Mouse (Mus musculus) liver, embryonic 14.5 days (tissue): Measurements from ENCODE around the gene Pcyt1a. TPM values are rescaled to one million over a fixed set of nuclear protein-coding genes. Genes with fewer than 3 reads are reported as not detected.

Experiments
- ATAC-seq: fragments of 200-750 bp; cut with Nextera tagmentation; 2 replicates; pipeline ENCODE4 v1.8.0; 2017; ENCODE audit warnings: moderate number of reproducible peaks, mild to moderate bottlenecking, moderate library complexity; ENCODE audit not compliant: insufficient read depth
- DNase-seq, 3 experiments: peaks; one replicate each; pipeline ENCODE4 v3.0.0-alpha.2; 2012 to 2013; ENCODE audit warnings: low read depth in 3 of 3, low spot score in 3 of 3
- H3K27ac ChIP-seq: fragments of 300-500 bp; sonication (generic); 2 replicates; pipeline ENCODE4 v1.5.1; 2014; ENCODE audit warnings: moderate library complexity, mild to moderate bottlenecking, control low read depth, inconsistent platforms
- H3K27me3 ChIP-seq: fragments of 300-500 bp; sonication (generic); 2 replicates; pipeline ENCODE4 v1.6.1; 2014; ENCODE audit warnings: mild to moderate bottlenecking, low read length, moderate library complexity; ENCODE audit not compliant: control insufficient read depth, insufficient read depth
- H3K36me3 ChIP-seq: fragments of 300-500 bp; sonication (generic); replicated peaks from 2 replicates; pipeline ENCODE4 v1.6.1; 2014; ENCODE audit warnings: low read depth; ENCODE audit not compliant: control insufficient read depth, insufficient read depth
- H3K4me1 ChIP-seq, 2 experiments: fragments of 200-500 bp in 1 of 2; fragments of 300-500 bp in 1 of 2; sonication (generic) in 1 of 2; replicated peaks; 2 replicates each; pipeline ENCODE4 v1.6.1; 2012 to 2014; ENCODE audit warnings: antibody characterized with exemption in 1 of 2, inconsistent platforms in 1 of 2, low read length in 1 of 2; ENCODE audit not compliant: control insufficient read depth in 2 of 2, insufficient read depth in 2 of 2
- H3K4me2 ChIP-seq: fragments of 300-500 bp; sonication (generic); 2 replicates; pipeline ENCODE4 v1.6.1; 2014; ENCODE audit warnings: low read depth, mild to moderate bottlenecking, control low read depth, moderate library complexity
- H3K4me3 ChIP-seq, 2 experiments: fragments of 200-500 bp in 1 of 2; fragments of 300-500 bp in 1 of 2; sonication (generic) in 1 of 2; 2 replicates each; pipeline ENCODE4 v1.5.1; 2012 to 2014; ENCODE audit warnings: low read depth in 2 of 2, low read length in 2 of 2, mild to moderate bottlenecking in 2 of 2, control low read depth in 1 of 2, inconsistent platforms in 1 of 2, moderate library complexity in 1 of 2; ENCODE audit not compliant: insufficient read depth in 1 of 2
- H3K9ac ChIP-seq: fragments of 300-500 bp; sonication (generic); replicated peaks from 2 replicates; pipeline ENCODE4 v1.6.1; 2014; ENCODE audit warnings: mild to moderate bottlenecking, control low read depth, moderate library complexity
- H3K9me3 ChIP-seq: fragments of 300-500 bp; sonication (generic); 2 replicates; pipeline ENCODE4 v1.6.1; 2016; ENCODE audit warnings: low read length, mixed read lengths; ENCODE audit not compliant: control insufficient read depth
- CTCF ChIP-seq: IDR thresholded peaks from 2 replicates; pipeline ENCODE4 v1.5.1; 2016; ENCODE audit warnings: antibody characterized with exemption, low read depth, control low read depth
- EP300 ChIP-seq: IDR thresholded peaks from 2 replicates; pipeline ENCODE4 v1.6.1; 2016; ENCODE audit warnings: antibody characterized with exemption, low read depth
- WGBS: fragments of 180-500 bp; shearing (Covaris S2); extraction: QIAGEN DNeasy Blood & Tissue Kit; methylation state at CpG from one replicate; pipeline ENCODE4 v1.1.7; 2014; ENCODE audit not compliant: insufficient replicate concordance; 5-methylcytosine and 5-hydroxymethylcytosine counted together
- polyA plus RNA-seq, 2 experiments: library from polyadenylated mRNA; depleted of rRNA in 1 of 2; stranded (reverse) in 1 of 2; unstranded in 1 of 2; fragments of >200 nt; fragmentation: Nextera tagmentation in 1 of 2; extraction: Ambion mirVana in 1 of 2; gene quantifications; 2 replicates each; pipeline versions ENCODE4 v1.2.1 to v1.2.3; 2012 to 2014

The Pcyt1a gene
- polyA plus RNA-seq, 2 experiments, result 16.3 to 40.3 TPM

DNA sequence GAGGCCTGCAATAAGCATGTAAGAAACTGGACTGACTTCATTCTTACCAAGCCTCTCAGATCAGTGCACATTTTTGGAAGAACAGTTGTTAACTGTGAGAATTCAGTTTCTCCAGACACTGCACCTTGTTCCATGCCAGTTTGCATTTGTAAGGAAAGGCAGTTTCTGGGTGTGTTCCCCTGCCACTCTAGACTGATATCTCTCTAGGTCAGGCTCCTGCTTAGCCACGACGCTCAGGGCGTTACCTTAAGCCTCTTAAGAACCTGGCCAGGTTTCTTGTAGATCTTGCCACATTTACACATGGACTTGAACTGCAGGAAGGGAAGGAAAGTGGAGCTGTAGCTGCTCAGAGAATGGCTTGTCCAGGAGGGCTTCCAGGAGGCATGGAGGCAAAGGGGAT lies 18.9 kb downstream of the Pcyt1a start:
- H3K4me3 ChIP-seq, result peak overlapping the region; percentile 49 to 55
- no peaks in the 10 kb centered on the region for H3K9me3 ChIP-seq
- peak overlapping the region; percentile 91 for H3K4me2 ChIP-seq
- WGBS, result 25% methylated on average over 3 of the region's 3 CpGs
- TF ChIP-seq CTCF (no peak), EP300 (peak; percentile 87)
- no peaks in the 10 kb centered on the region for H3K27me3 ChIP-seq
- peak; percentile 95 for ATAC-seq
- H3K9ac ChIP-seq, result peak overlapping the region; percentile 79
- peaks cover 60 to 66% of the 10 kb centered on the region in 2 experiments for H3K4me1 ChIP-seq
- peaks cover 30% of the 10 kb centered on the region for H3K36me3 ChIP-seq
- DNase-seq, result peak; percentile 78 to 82 (median 81)
- peak overlapping the region; percentile 98 for H3K27ac ChIP-seq

DNA sequence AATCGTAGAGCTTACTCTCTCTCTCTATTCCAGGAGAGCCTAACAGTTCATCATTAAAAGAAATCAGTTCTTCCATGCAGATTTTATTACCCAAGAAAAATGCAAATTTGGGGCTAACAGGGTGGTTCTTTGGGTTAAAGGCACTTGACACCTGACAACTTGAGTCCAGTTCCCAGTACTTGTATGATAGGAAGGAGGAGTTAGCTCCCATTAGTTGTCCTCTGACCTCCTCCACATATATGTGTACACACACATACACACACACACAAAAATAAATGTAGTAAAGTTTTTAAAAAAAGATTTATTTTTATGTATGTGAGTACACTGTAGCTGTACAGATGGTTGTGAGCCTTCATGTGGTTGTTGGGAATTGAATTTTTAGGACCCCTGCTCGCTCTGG lies 19.4 kb downstream of the Pcyt1a start:
- Histone ChIP-seq H3K27ac (peak overlapping the region; percentile 98), H3K4me1 (peaks cover 60 to 61% of the 10 kb centered on the region in 2 experiments), H3K4me3 (peak overlapping the region; percentile 49 to 55), H3K9ac (peak overlapping the region; percentile 79), H3K27me3 (no peaks in the 10 kb centered on the region), H3K9me3 (no peaks in the 10 kb centered on the region), H3K36me3 (peaks cover 34% of the 10 kb centered on the region), H3K4me2 (peak overlapping the region; percentile 91)
- peak; percentile 58; the same call in 1 of the 2 replicates for ATAC-seq
- WGBS, result 72% methylated on average over 2 of the region's 2 CpGs
- DNase-seq, result no peak
- TF ChIP-seq EP300, result no peak
- no peak for TF ChIP-seq CTCF

DNA sequence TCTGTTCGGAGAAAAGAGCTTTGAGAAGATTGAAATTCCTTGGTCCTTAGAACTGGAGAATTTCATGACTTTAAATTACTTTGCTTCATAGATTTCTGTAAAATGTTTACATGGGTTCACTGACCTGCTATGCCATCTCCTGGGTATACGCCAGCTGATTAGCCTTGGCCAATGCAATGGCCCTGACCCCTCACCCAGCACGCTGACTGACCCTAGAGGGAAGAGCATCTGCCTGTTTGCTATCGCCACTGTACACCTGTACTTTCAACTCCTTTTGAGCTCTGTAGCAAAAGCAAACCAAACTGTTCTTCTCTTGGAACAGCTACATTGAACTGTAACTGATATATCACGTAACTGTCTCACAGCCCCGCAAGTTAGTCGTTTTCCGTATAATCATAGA lies 22.4 kb downstream of the Pcyt1a start:
- Histone ChIP-seq H3K9ac (no peak overlapping the region), H3K36me3 (peaks cover 51% of the 10 kb centered on the region), H3K4me2 (no peak overlapping the region), H3K27me3 (no peaks in the 10 kb centered on the region), H3K27ac (no peak overlapping the region), H3K9me3 (no peaks in the 10 kb centered on the region), H3K4me1 (peaks cover 51 to 58% of the 10 kb centered on the region in 2 experiments), H3K4me3 (no peak overlapping the region)
- WGBS, result 86% methylated on average over 8 of the region's 8 CpGs
- ATAC-seq, result no peak
- no peak for TF ChIP-seq EP300
- TF ChIP-seq CTCF, result no peak
- DNase-seq, result no peak

GRCm38 (mm10) chr16:32454646-32455045 lies 23.9 kb downstream of the Pcyt1a start:
- no peak for DNase-seq
- Histone ChIP-seq H3K9me3 (no peaks in the 10 kb centered on the region), H3K4me1 (peaks cover 37 to 48% of the 10 kb centered on the region in 2 experiments), H3K27me3 (no peaks in the 10 kb centered on the region), H3K27ac (no peak overlapping the region), H3K4me3 (no peak overlapping the region), H3K9ac (no peak overlapping the region), H3K4me2 (no peak overlapping the region), H3K36me3 (peaks cover 51% of the 10 kb centered on the region)
- no peak for ATAC-seq
- TF ChIP-seq CTCF (no peak), EP300 (no peak)
- WGBS, result 90% methylated on average over 5 of the region's 5 CpGs

GRCm38 (mm10) chr16:32456086-32456485 lies 25.4 kb downstream of the Pcyt1a start:
- peak in 1 of 3 experiments; percentile 59 for DNase-seq
- no peak overlapping the region for H3K4me3 ChIP-seq
- H3K9me3 ChIP-seq, result no peaks in the 10 kb centered on the region
- peaks cover 23 to 35% of the 10 kb centered on the region in 2 experiments for H3K4me1 ChIP-seq
- peaks cover 51% of the 10 kb centered on the region for H3K36me3 ChIP-seq
- H3K27ac ChIP-seq, result no peak overlapping the region
- H3K9ac ChIP-seq, result no peak overlapping the region
- H3K4me2 ChIP-seq, result no peak overlapping the region
- H3K27me3 ChIP-seq, result no peaks in the 10 kb centered on the region
- peak; percentile 79 for ATAC-seq
- TF ChIP-seq CTCF (no peak), EP300 (no peak)
